Mouse (Mus musculus) monocyte, adult 5-6 weeks (primary cell): ENCODE results near the gene Btbd6. TPM values are rescaled to one million over a fixed set of nuclear protein-coding genes. Genes with fewer than 3 reads are reported as not detected.
A peak's percentile ranks its signal among the peaks of the same experiment; 100 is the strongest.

Experiments used
- ATAC-seq: fragments of 153-309, 156-312 bp; replicated peaks from 2 replicates; pipeline ENCODE4 v1.8.0; 2017; ENCODE audit warnings: mild to moderate bottlenecking; ENCODE audit not compliant: low TSS enrichment, insufficient number of reproducible peaks, severe bottlenecking, poor library complexity, low FRiP score
- total RNA-seq: library from RNA; stranded (forward); fragments of 200-1000, 200-491, 200-594 nt; gene quantifications from 3 replicates; pipeline ENCODE4 v1.2.3, GENCODE M21; 2017

Btbd6 gene
- total RNA-seq, 1 experiment from 2014 or later = 3.0 TPM

- 0 out of 2 replicates have a peak, but pooled peaks have one; percentile 11 for ATAC-seq
These were observed 23.4 kb downstream of the Btbd6 start for GRCm38 (mm10) chr12:112999569-113000293.

DNA sequence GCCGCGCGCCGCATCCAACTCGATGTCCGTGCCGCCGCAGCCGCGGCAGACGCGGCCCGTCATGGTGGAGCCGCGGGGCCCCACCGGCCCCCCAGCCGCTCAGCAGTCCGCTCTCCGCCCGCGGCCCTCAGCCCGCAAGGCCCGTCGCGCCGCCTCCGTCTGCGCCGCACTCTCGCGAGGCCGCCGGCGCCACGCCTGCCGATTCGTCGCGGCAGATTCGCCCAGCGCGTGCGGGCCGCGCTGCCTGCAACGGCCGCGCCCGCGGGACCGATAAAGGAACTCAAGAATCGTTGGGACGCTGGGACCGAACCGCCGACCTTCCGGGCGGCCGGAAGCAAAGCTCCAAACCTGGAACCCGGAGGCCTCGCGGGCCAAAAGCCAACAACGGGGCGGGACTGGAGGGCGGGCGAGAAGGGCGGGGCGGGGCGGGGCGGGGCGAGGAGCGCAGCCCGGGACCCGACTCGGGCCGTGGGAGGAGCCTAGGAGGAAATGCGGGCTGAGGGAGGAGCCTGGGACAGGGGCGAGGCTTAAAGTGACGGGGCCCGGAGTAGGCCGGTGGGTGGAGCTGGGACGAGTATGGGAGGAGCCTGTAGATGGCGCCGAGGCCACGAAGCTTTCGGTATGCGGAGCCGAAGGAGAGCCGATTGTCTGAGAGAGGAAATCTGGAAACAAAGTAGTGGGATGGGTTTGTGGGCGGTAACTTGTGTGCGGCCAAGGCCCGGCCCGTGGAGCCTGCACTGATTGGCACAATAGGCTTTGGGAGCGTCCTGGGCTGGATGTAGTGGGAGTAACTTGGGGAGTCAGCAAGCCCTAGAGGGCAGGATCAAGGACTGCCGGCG is 24.2 kb downstream of the Btbd6 start, which contains the start of gene Brf1:
Brf1 (minus strand) TSS at position 411 of the 839 bp plus-strand sequence.
- peak; percentile 94 for ATAC-seq

DNA sequence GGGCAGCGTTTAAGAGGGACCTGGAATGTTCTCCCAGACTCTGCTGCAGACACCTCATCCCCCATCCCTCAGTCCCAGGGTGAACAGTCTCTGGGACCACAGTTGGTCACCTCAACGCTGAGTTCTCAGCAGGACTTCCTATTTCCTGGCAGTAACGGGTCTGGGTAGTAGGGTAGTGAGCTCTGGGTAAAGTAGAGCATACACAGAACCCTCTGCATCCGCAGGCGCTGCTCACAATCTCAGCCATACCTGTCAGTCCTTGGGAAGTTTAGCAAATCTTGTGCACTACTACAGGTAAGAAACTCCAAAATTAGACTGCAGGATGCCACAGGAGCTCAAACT is 24.8 kb downstream of the Btbd6 start:
- ATAC-seq = no peak

- ATAC-seq = no peak
These were observed 26.4 kb downstream of the Btbd6 start for GRCm38 (mm10) chr12:113002667-113003066.

- ATAC-seq = no peak
These were observed 27.7 kb downstream of the Btbd6 start for GRCm38 (mm10) chr12:113004011-113004410.

- no peak; the same call in 1 of the 2 replicates for ATAC-seq
These were observed 28.7 kb downstream of the Btbd6 start for GRCm38 (mm10) chr12:113004993-113005392.

DNA sequence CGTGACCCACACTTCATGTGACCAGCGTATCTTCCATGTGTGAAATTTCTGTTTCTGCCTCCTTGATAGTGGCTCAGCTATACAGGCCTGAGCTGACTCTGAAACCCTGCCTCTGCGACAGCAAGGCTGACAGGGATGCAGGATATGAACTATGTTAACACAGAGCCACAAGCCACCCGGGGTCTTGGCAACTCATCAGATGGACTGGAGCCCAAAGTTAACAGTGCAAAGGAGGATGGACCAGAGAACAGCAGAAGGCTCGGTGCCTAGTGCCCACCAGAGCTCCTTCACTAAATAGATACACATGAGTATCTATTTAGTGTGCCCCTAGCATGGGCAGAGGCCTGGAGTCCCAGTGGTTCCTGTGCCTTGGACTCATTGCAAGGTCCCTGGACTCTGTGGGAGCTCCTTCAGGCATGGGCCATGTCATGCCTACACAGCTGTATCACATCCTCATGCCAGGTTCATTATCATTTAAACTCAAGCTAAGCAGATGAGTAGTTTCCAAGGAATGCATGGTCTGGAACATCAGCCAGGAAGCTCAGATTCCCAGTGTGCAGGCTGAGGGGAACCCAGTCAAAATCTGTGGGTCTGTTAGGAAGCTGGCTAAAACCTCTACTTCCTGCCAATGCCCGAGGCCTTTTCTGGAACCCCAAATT is 35.5 kb downstream of the Btbd6 start:
- ATAC-seq = no peak

GRCm38 (mm10) chr12:113012443-113012842 is 36.2 kb downstream of the Btbd6 start:
- no peak for ATAC-seq

- ATAC-seq = no peak
These were observed 36.8 kb downstream of the Btbd6 start for GRCm38 (mm10) chr12:113013021-113013491.

- ATAC-seq = peak; percentile 59
These were observed 37.6 kb downstream of the Btbd6 start, which contains the start of gene Pacs2 for GRCm38 (mm10) chr12:113013604-113014558. Gene Pacs2 (plus strand): TSS chr12:113014508.

DNA sequence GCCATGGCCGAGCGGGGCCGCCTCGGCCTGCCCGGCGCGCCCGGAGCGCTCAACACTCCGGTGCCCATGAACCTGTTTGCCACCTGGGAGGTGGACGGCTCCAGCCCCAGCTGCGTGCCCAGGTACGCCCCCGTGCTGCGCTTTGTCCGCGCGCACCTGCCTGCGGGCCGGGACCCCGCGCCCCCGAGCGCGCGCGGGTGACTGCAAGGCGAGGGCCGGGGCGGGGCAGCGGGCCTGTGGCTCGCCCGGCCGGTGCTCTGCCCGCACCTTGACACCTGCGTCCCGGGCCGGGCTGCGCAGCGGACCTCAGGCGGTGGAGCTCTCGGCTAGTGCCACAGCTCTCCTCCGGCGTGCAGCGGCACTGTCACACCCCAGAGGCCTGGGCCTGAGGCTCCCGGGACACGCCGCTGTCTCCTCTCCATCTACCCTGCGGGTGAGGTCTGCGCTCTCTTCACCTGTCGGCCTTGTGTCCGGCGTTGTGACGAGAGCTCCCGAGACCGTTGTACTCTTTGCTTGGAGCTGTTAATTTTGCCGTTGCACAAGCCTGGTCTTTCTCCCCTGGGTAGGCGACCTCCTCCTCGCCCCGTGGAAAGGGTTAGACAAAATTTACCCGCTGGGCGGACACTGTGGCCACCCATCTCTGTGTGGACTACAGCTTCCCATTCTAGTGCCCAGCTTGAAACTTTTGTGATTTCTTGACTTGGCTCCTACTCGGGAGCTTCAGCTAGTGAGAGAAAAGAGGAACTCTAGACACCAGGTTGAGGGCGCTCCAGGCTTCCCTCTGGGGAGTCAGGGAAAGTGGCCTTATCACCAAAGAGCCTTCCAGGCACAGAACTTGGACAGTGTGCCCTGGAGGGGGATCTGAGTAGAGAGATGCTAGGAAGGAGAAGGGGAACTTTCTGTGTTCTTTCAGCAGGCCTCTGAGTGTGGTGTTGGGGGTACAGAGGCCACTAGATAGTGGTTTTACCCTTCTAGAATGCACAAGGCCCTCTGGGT is 38.6 kb downstream of the Btbd6 start:
- ATAC-seq = peak; percentile 48

DNA sequence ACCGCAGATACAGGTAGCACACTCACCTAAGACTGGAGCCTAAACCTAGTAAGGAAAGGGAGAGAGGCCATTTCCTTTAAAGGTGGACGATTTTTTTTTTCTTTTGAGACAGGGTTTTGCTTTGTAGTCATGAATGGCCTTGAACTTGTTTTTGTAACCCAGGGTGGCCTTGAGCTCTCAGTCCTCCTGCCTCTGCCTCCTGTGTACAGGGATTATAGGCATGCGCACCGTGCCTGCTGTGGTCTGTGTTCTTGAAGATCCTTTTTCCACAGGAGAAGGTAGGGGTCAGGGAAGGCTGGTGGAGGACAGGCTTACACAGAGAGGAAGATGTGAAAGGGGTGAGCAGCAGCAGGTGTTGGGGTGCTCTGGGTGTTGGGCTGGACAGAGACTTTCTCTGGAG is 39.7 kb downstream of the Btbd6 start:
- no peak for ATAC-seq

- ATAC-seq = no peak
These were observed 40.7 kb downstream of the Btbd6 start for GRCm38 (mm10) chr12:113016976-113017375.

GRCm38 (mm10) chr12:113017429-113017984 is 41.2 kb downstream of the Btbd6 start:
- no peak for ATAC-seq

DNA sequence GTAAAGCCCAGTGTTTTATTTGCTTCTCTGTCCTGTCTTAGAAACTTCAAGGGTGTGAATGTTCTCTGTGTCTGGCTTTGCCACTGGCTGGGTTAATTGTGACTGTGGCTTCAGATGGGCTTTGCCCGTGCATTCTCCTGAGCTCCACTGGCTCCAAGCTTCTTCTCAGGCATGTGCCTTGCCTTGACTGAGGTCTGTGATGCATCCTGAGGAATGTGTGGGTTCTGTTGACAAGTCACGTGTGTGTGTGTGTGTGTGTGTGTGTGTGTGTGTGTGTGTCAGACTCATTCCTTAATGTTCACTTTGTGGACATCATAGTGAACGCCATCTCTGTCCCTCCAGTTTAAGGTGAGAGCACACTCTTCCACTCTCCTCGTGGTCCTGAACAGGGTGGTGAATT is 42.5 kb downstream of the Btbd6 start:
- no peak for ATAC-seq

DNA sequence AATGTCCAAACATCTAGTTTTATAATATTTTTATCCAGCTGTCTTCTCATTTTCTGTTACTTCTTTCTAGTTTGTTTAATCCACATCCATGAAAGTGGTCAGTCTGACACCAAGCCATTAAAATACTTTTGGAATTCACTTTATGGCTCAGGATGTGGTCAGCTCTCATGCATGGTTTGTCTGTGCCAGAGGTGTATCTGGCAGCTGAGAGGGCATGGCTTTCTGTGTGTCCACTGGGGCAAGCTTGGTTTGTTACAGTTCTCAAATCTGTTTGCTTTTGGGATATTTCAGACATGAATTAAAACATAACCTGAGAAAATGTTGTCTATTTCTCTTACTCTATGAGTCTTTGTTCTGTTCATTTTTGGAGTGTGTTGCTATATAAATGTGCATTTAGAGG is 45.2 kb downstream of the Btbd6 start:
- no peak for ATAC-seq

GRCm38 (mm10) chr12:113023082-113023481 is 46.8 kb downstream of the Btbd6 start:
- no peak for ATAC-seq
